Mouse (Mus musculus) forebrain, embryonic 11.5 days (tissue): ENCODE results near the gene Gpr107. TPM values are rescaled to one million over a fixed set of nuclear protein-coding genes. Genes with fewer than 3 reads are reported as not detected.

ENCODE experiments used
- ATAC-seq: fragments of 200-750 bp; cut with Nextera tagmentation; replicated peaks from 2 replicates; pipeline ENCODE4 v1.8.0; 2017; ENCODE audit warnings: moderate TSS enrichment; ENCODE audit not compliant: low FRiP score
- DNase-seq: peaks from one replicate; pipeline ENCODE4 v3.0.0-alpha.2; 2017; ENCODE audit warnings: low spot score
- H3K27ac ChIP-seq: fragments of 300-500 bp; sonication (generic); 2 replicates; pipeline ENCODE4 v1.5.1; 2014; ENCODE audit warnings: low read depth, low read length
- H3K27me3 ChIP-seq: fragments of 300-500 bp; sonication (generic); 2 replicates; pipeline ENCODE4 v1.6.1; 2014; ENCODE audit warnings: mild to moderate bottlenecking, low read length, mixed read lengths; ENCODE audit not compliant: control insufficient read depth, insufficient read depth
- H3K36me3 ChIP-seq: fragments of 300-500 bp; sonication (generic); 2 replicates; pipeline ENCODE4 v1.6.1; 2014; ENCODE audit warnings: mild to moderate bottlenecking, low read length, moderate library complexity, mixed read lengths; ENCODE audit not compliant: control insufficient read depth, insufficient read depth
- H3K4me1 ChIP-seq: fragments of 300-500 bp; sonication (generic); replicated peaks from 2 replicates; pipeline ENCODE4 v1.6.1; 2014; ENCODE audit warnings: low read length, mixed read lengths; ENCODE audit not compliant: control insufficient read depth, insufficient read depth
- H3K4me2 ChIP-seq: fragments of 300-500 bp; sonication (generic); 2 replicates; pipeline ENCODE4 v1.6.1; 2014; ENCODE audit warnings: low read depth, mild to moderate bottlenecking, low read length, moderate library complexity, mixed read lengths; ENCODE audit not compliant: severe bottlenecking
- H3K4me3 ChIP-seq: fragments of 300-500 bp; sonication (generic); 2 replicates; pipeline ENCODE4 v1.5.1; 2014; ENCODE audit warnings: low read depth, low read length
- H3K9ac ChIP-seq: fragments of 300-500 bp; sonication (generic); 2 replicates; pipeline ENCODE4 v1.6.1; 2014; ENCODE audit warnings: low read length
- H3K9me3 ChIP-seq: fragments of 300-500 bp; sonication (generic); 2 replicates; pipeline ENCODE4 v1.6.1; 2016; ENCODE audit warnings: low read length, mixed read lengths; ENCODE audit not compliant: control insufficient read depth
- WGBS: fragments of 180-500 bp; shearing (Covaris S2); extraction: QIAGEN DNeasy Blood & Tissue Kit; methylation state at CpG from one replicate; pipeline ENCODE4 v1.1.7; 2014; 5-methylcytosine and 5-hydroxymethylcytosine counted together
- polyA plus RNA-seq: library from polyadenylated mRNA; unstranded; fragments of >200 nt; fragmentation: Nextera tagmentation; extraction: Ambion mirVana; gene quantifications from 2 replicates; pipeline ENCODE4 v1.2.1, GENCODE M21; 2014

Gpr107 gene
- polyA plus RNA-seq, 1 experiment from 2014 or later: 30.7 TPM

DNA sequence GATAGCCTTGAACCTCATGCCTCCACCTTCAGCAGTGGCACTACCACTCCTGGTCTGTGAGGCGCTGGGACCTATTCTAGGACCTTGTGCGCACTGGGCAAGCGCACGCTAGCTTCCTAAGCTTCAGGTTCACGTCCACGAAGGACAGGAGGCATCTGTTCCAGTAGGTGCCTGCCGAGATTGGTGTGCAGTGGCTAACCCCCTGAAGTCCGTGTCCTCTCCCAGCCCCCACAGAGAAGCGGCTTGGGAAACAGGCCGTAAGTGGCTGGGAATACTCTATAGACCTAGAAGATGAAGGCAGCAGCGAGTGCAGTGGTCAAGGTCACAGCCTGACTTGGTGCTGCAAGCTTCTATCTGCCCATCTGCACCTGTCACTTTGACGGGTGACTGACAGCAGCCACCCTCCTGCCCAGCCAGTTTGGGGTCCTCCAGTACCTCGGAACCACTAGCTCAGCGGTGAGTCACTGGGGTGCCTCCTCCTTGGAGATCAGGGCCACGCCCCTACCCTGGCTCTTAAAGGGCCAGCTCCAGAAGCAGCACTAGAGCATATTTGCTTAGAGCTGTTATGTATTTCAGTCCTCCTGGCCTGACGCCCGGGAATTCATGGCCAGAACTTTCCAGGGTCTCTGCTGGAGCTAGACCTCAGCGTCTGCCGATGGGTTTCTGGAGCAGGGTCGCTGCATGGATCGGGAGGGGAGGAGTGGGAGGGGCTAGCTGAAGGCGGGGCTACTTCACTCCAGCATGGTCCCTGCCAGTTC is 106.7 kb downstream of the Gpr107 start:
- H3K4me2 ChIP-seq: peak overlapping the region; percentile 62
- no peak overlapping the region for H3K27ac ChIP-seq
- H3K9me3 ChIP-seq: no peaks in the 10 kb centered on the region
- peak; percentile 55 for ATAC-seq
- peaks cover 30% of the 10 kb centered on the region for H3K4me1 ChIP-seq
- no peaks in the 10 kb centered on the region for H3K27me3 ChIP-seq
- H3K4me3 ChIP-seq: peak overlapping the region; percentile 36
- peak overlapping the region; percentile 50 for H3K9ac ChIP-seq
- H3K36me3 ChIP-seq: no peaks in the 10 kb centered on the region
- peak; percentile 71 for DNase-seq
- 12% methylated on average over 22 of the region's 22 CpGs for WGBS

DNA sequence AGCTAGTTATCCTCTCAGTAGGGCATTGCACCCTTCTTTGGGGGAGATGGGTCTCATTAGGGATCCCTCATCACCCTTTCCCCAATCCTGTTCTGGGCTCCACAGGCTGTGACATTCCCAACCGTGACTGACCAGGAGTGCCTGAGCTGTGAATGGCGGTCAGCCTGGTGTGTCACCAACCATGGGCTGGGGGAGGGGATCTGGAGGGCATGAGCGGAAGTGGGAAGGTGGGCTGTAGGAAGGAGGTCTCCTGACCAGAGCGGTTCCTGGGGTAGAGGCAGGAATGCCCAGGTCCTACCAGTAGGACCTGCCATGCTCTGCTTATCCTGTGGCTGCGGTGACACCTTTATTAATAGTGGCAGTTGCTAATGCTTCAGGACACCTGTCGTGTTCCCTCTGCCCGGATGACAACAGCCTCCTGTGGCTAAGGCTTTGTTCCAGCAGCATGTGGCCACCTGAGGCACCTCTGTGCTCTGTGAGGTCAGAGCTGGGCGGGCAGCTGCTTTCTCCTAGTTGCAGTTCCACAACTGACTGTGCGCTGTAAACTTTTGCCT is 107.3 kb downstream of the Gpr107 start:
- Histone ChIP-seq H3K4me3 (peak overlapping the region; percentile 36; the same call in 1 of the 2 replicates), H3K9me3 (no peaks in the 10 kb centered on the region), H3K36me3 (no peaks in the 10 kb centered on the region), H3K27me3 (no peaks in the 10 kb centered on the region), H3K27ac (no peak overlapping the region), H3K9ac (no peak overlapping the region), H3K4me1 (peaks cover 37% of the 10 kb centered on the region), H3K4me2 (peak overlapping the region; percentile 62)
- no peak for DNase-seq
- no peak; the same call in 1 of the 2 replicates for ATAC-seq
- 19% methylated on average over 9 of the region's 9 CpGs for WGBS

DNA sequence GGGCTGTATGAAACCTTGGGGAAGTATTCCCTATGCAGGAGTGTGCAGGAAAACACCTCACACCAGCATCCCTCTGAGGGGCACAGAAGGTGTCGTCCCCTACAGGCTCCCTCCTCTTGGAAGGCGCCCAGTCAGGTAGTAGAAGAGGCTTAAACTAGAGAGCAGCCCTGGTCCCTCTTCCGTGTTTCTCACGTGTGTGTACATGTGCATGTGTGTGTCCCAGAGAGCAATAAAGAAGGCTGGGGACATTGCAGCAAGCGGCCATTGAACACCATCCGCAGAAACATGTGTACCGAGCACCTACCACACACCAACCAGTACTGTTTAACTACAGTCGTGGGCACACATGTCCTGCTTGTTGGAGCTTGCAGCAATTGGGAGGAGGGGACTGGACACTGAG is 108.4 kb downstream of the Gpr107 start:
- H3K27me3 ChIP-seq: no peaks in the 10 kb centered on the region
- no peaks in the 10 kb centered on the region for H3K9me3 ChIP-seq
- DNase-seq (no peak), ATAC-seq (no peak)
- no peaks in the 10 kb centered on the region for H3K36me3 ChIP-seq
- peaks cover 38% of the 10 kb centered on the region for H3K4me1 ChIP-seq
- H3K9ac ChIP-seq: no peak overlapping the region
- no peak overlapping the region for H3K27ac ChIP-seq
- 90% methylated on average over 8 of the region's 8 CpGs for WGBS
- no peak overlapping the region for H3K4me3 ChIP-seq
- no peak overlapping the region for H3K4me2 ChIP-seq

DNA sequence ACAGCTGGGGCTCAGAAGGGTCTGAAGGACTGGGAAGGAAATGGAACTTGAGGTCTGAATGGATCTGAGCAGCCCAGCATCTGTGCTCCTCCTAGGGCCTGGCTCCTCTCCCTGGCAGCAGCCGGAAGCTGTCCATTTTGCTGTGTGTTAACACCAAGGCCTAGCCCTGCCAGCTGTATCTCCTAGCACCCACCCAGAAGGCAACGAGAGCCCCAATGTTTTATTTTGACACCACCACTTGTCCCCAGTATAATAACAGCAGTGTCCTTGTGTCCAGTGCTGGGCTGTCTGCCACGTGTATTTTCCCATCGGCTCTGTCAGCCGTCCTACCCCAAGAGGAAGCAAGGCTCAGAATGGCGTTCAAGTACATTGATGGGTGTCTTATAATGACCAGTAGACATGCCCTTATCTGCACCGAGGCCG is 110.9 kb downstream of the Gpr107 start:
- Histone ChIP-seq H3K4me2 (no peak overlapping the region), H3K36me3 (no peaks in the 10 kb centered on the region), H3K4me3 (no peak overlapping the region), H3K27me3 (no peaks in the 10 kb centered on the region), H3K27ac (no peak overlapping the region), H3K4me1 (peaks cover 29% of the 10 kb centered on the region), H3K9me3 (no peaks in the 10 kb centered on the region), H3K9ac (no peak overlapping the region)
- DNase-seq: no peak
- WGBS: 81% methylated on average over 8 of the region's 8 CpGs
- no peak for ATAC-seq

DNA sequence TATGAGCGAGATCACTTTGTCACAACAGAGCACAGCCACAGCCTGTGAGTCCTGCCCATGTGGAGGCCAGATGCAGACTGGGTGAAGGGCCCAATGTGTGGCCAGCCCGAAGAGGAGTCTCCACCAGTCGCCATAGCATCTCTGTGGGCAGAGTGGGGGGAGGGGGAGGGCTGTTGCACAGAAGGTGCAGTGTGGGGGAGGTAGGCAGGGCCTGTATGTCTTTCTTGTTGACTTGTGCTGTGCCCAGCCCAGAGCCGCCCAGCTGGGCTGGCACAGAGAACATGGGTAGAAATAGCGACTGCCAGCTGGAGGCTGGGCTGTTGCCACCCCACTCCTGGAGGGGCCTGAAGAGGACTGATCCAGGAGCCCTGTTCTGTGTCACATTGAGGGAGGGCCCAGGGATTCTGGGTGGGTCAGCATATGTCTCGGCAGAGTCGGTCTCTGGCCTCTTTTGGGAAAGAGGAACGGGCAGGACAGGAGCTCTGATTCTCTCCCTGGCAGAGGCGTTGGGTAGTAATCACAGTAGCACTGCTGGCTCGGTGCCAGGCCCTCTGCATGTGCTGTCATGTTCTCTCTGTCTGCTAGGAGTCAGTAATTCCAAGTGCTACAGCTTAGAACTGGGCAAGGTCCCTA is 111.7 kb downstream of the Gpr107 start:
- Histone ChIP-seq H3K9me3 (no peaks in the 10 kb centered on the region), H3K4me2 (no peak overlapping the region), H3K4me1 (peaks cover 24% of the 10 kb centered on the region), H3K36me3 (no peaks in the 10 kb centered on the region), H3K27ac (no peak overlapping the region), H3K9ac (no peak overlapping the region; the same call in 1 of the 2 replicates), H3K4me3 (no peak overlapping the region), H3K27me3 (no peaks in the 10 kb centered on the region)
- WGBS: 65% methylated on average over 10 of the region's 10 CpGs
- ATAC-seq (no peak), DNase-seq (no peak)

DNA sequence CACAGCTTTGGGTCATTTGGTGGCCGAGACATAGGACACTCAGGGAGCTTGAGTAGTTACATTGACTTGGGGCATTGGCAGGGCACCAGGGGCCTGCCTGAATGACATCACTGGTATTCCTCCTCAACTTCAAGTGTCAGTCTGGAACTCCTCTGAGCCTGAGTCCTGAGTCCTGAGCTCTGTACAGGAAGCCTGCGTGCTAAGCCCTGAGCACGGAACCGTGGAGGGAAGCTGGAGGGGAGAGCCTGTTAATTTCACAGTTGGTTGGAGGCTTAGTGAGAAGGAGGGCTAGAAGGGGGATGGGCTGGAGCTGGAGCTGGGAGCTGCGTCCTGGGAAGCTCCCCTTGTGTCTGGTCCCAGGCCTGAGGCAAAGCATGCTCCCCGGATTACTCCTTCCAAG is 115.3 kb downstream of the Gpr107 start:
- peak; percentile 49 for ATAC-seq
- Histone ChIP-seq H3K4me1 (peaks cover 24% of the 10 kb centered on the region), H3K9ac (peak overlapping the region; percentile 27; the same call in 1 of the 2 replicates), H3K27me3 (no peaks in the 10 kb centered on the region), H3K4me3 (no peak overlapping the region), H3K36me3 (no peaks in the 10 kb centered on the region), H3K4me2 (0 out of 2 replicates have a peak overlapping the region, but pooled peaks have one; percentile 15), H3K27ac (no peak overlapping the region), H3K9me3 (no peaks in the 10 kb centered on the region)
- 15% methylated on average over 6 of the region's 6 CpGs for WGBS
- DNase-seq: no peak

Other genes starting within 250 kb of the Gpr107 start
- 4.2 and 5.5 TPM in 2 replicates for gene Ptges, start 222.5 kb upstream of the Gpr107 start, polyA plus RNA-seq
- 24.9 and 25.7 TPM in 2 replicates for gene Tor1b, start 199.4 kb upstream of the Gpr107 start, polyA plus RNA-seq
- gene Tor1a, start 184.4 kb upstream of the Gpr107 start, polyA plus RNA-seq: 85.1 and 95.9 TPM in 2 replicates
- 59.7 and 63.6 TPM in 2 replicates for gene BC005624, start 170.1 kb upstream of the Gpr107 start, polyA plus RNA-seq
- gene Usp20, start 170.0 kb upstream of the Gpr107 start, polyA plus RNA-seq: 17.7 and 21.3 TPM in 2 replicates
- 15.9 and 17.3 TPM in 2 replicates for gene Fnbp1, start 10.3 kb upstream of the Gpr107 start, polyA plus RNA-seq
- 65.6 and 69.2 TPM in 2 replicates for gene Ncs1, start 93.5 kb downstream of the Gpr107 start, polyA plus RNA-seq
- 0.09 TPM in 1 of 2 replicates, not detected in the other for gene Hmcn2, start 162.1 kb downstream of the Gpr107 start, polyA plus RNA-seq